26 mouse cellular contexts compared by ENCODE assay signal in the genomic region with DNA sequence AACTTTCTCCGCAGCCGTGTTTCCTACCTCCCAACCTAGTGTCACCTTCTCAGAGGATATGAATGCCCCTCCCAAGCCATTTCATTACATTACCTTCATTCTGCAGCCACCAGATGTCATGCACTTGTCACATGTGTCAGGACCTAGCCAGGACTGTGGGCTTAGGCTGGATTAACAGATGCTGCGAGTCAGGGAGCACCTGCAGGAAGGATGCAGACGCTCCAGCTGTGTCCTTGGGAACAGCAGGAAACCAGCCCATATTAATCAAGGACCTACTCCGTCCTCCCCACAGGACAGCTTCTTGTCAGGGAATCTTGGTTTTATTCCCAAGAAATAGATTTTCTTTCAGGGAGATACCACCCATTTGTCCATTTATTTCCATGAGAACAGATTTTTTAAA. TPM values are rescaled to one million over a fixed set of nuclear protein-coding genes. Genes with fewer than 3 reads are reported as not detected.
DNase-seq lines count a peak whose midpoint lies in the region; ATAC-seq and TF ChIP-seq lines count a peak whose summit lies in the region.
"Had no signal": no experiment of that assay in that cellular context is flagged by ENCODE, and none has a peak within 500 bp of the region (broad histone marks: within the 10 kb centered on the region; RNA-seq: fewer than 3 reads in every experiment).

No protein-coding gene starts in this region.

- H3K36me3 ChIP-seq in hindbrain, embryonic 11.5 days (ENCODE audit: control insufficient read depth, insufficient read depth, low read length), result no peaks in the 10 kb centered on the region
- H3K36me3 ChIP-seq in hindbrain, embryonic 14.5 days (replicated peaks; ENCODE audit: control insufficient read depth, insufficient read depth), result peaks cover 33% of the 10 kb centered on the region
- H3K36me3 ChIP-seq in neural tube, embryonic 12.5 days, result peaks cover 37% of the 10 kb centered on the region
- H3K36me3 ChIP-seq in neural tube, embryonic 15.5 days, result peaks cover 39% of the 10 kb centered on the region
- no peaks in the 10 kb centered on the region for H3K36me3 ChIP-seq in myocyte (ENCODE audit: control insufficient read depth, insufficient read depth)

- peak; percentile 8 for DNase-seq in hindbrain, embryonic 11.5 days (ENCODE audit: low spot score)
- DNase-seq in hindbrain, embryonic 14.5 days (ENCODE audit: low spot score), result no peak
- peak; percentile 38 for DNase-seq in R1 (ENCODE audit: low read depth, low spot score)
- DNase-seq in heart, postnatal 36 days, result no peak
- DNase-seq: adrenal gland, postnatal 25 days; B cell, adult 2 months; cerebellum, postnatal 10 days; kidney, adult 11 months; layer of hippocampus, adult 9-11 months; liver, embryonic 13.5 days; lung, embryonic 14.5 days; lung, postnatal 36 days; right cerebral cortex, postnatal 14 days; thymus, postnatal 25 days had no signal

- no peaks in the 10 kb centered on the region for H3K4me1 ChIP-seq in hindbrain, embryonic 11.5 days (replicated peaks; ENCODE audit: control insufficient read depth, insufficient read depth, low read length)
- H3K4me1 ChIP-seq in hindbrain, embryonic 14.5 days (replicated peaks; ENCODE audit: control insufficient read depth, insufficient read depth, low read length), result peaks cover 3% of the 10 kb centered on the region; the same call in 1 of the 2 replicates
- peaks cover under 1% of the 10 kb centered on the region; the same call in 1 of the 2 replicates for H3K4me1 ChIP-seq in neural tube, embryonic 12.5 days
- peaks cover 22% of the 10 kb centered on the region for H3K4me1 ChIP-seq in neural tube, embryonic 15.5 days

- no peaks in the 10 kb centered on the region for H3K9me3 ChIP-seq in hindbrain, embryonic 11.5 days (ENCODE audit: control insufficient read depth, low read length)
- H3K9me3 ChIP-seq in hindbrain, embryonic 14.5 days (ENCODE audit: control insufficient read depth, low read length), result no peaks in the 10 kb centered on the region
- no peaks in the 10 kb centered on the region for H3K9me3 ChIP-seq in neural tube, embryonic 12.5 days
- no peaks in the 10 kb centered on the region for H3K9me3 ChIP-seq in neural tube, embryonic 15.5 days (replicated peaks)
- H3K9me3 ChIP-seq: embryonic facial prominence, embryonic 12.5 days; forebrain, embryonic 12.5 days; heart, embryonic 13.5 days; liver, embryonic 13.5 days; megakaryocyte, embryonic 14.5 days had no signal

- intact Hi-C loops in heart, postnatal 36 days (cut with DNase I), result no loop called here

- H3K27ac ChIP-seq in hindbrain, embryonic 11.5 days (ENCODE audit: low read depth, low read length), result no peak overlapping the region
- no peak overlapping the region for H3K27ac ChIP-seq in hindbrain, embryonic 14.5 days
- H3K27ac ChIP-seq in neural tube, embryonic 12.5 days, result no peak overlapping the region
- H3K27ac ChIP-seq in neural tube, embryonic 15.5 days (replicated peaks), result no peak overlapping the region
- H3K27ac ChIP-seq: embryonic facial prominence, embryonic 12.5 days; forebrain, embryonic 12.5 days; heart, embryonic 13.5 days; kidney, postnatal 0 days; left cerebral cortex, adult 2 months; liver, embryonic 13.5 days had no signal

- H3K4me3 ChIP-seq in hindbrain, embryonic 11.5 days (ENCODE audit: low read depth, low read length), result no peak overlapping the region
- no peak overlapping the region for H3K4me3 ChIP-seq in hindbrain, embryonic 14.5 days (replicated peaks; ENCODE audit: low read length)
- no peak overlapping the region for H3K4me3 ChIP-seq in neural tube, embryonic 12.5 days
- no peak overlapping the region for H3K4me3 ChIP-seq in neural tube, embryonic 15.5 days (replicated peaks)
- no peak overlapping the region for H3K4me3 ChIP-seq in myocyte
- H3K4me3 ChIP-seq: embryonic facial prominence, embryonic 12.5 days; erythroblast, embryonic 14.5 days; forebrain, embryonic 12.5 days; heart, embryonic 13.5 days; left cerebral cortex, adult 2 months; liver, embryonic 13.5 days; megakaryocyte, embryonic 14.5 days had no signal

- no peak overlapping the region for H3K9ac ChIP-seq in hindbrain, embryonic 11.5 days (ENCODE audit: low read depth, low read length)
- no peak overlapping the region for H3K9ac ChIP-seq in hindbrain, embryonic 14.5 days
- H3K9ac ChIP-seq in neural tube, embryonic 12.5 days, result 0 out of 2 replicates have a peak overlapping the region, but pooled peaks have one; percentile 9
- no peak overlapping the region for H3K9ac ChIP-seq in neural tube, embryonic 15.5 days (replicated peaks)
- H3K9ac ChIP-seq: embryonic facial prominence, embryonic 12.5 days; forebrain, embryonic 12.5 days; heart, embryonic 13.5 days; liver, embryonic 13.5 days; lung, embryonic 14.5 days had no signal

- no peaks in the 10 kb centered on the region for H3K27me3 ChIP-seq in hindbrain, embryonic 11.5 days (ENCODE audit: control insufficient read depth, insufficient read depth, low read length)
- H3K27me3 ChIP-seq in hindbrain, embryonic 14.5 days (ENCODE audit: control insufficient read depth, insufficient read depth, low read length), result no peaks in the 10 kb centered on the region
- no peaks in the 10 kb centered on the region for H3K27me3 ChIP-seq in neural tube, embryonic 12.5 days (replicated peaks)
- H3K27me3 ChIP-seq in neural tube, embryonic 15.5 days (replicated peaks), result no peaks in the 10 kb centered on the region
- no peaks in the 10 kb centered on the region for H3K27me3 ChIP-seq in myocyte (ENCODE audit: control insufficient read depth, insufficient read depth, insufficient read length)
- H3K27me3 ChIP-seq: CH12.LX; embryonic facial prominence, embryonic 12.5 days; forebrain, embryonic 12.5 days; heart, embryonic 13.5 days; liver, embryonic 13.5 days; megakaryocyte, embryonic 14.5 days had no signal

- 52% methylated on average over 5 of the region's 5 CpGs for WGBS in hindbrain, embryonic 11.5 days
- WGBS in hindbrain, embryonic 14.5 days, result 56% methylated on average over 5 of the region's 5 CpGs
- 54% methylated on average over 5 of the region's 5 CpGs for WGBS in neural tube, embryonic 12.5 days
- 59% methylated on average over 5 of the region's 5 CpGs for WGBS in neural tube, embryonic 15.5 days

- ATAC-seq in hindbrain, embryonic 11.5 days (ENCODE audit: low FRiP score), result no peak
- ATAC-seq in hindbrain, embryonic 14.5 days (ENCODE audit: low FRiP score), result no peak
- ATAC-seq in neural tube, embryonic 12.5 days (ENCODE audit: low FRiP score, low read depth), result no peak
- ATAC-seq in neural tube, embryonic 15.5 days (ENCODE audit: low FRiP score), result no peak
- ATAC-seq: midbrain, embryonic 16.5 days had no signal

- no peak overlapping the region for H3ac ChIP-seq in myocyte (ENCODE audit: control insufficient read depth, insufficient read length)

- H3K4me2 ChIP-seq in hindbrain, embryonic 11.5 days (replicated peaks; ENCODE audit: low read depth, low read length), result no peak overlapping the region
- no peak overlapping the region for H3K4me2 ChIP-seq in hindbrain, embryonic 14.5 days (replicated peaks)
- H3K4me2 ChIP-seq in neural tube, embryonic 12.5 days (replicated peaks), result no peak overlapping the region
- H3K4me2 ChIP-seq in neural tube, embryonic 15.5 days, result no peak overlapping the region
- H3K4me2 ChIP-seq in myocyte (ENCODE audit: low read depth), result no peak overlapping the region
- H3K4me2 ChIP-seq: embryonic facial prominence, embryonic 12.5 days; forebrain, embryonic 12.5 days; heart, embryonic 13.5 days; liver, embryonic 13.5 days; lung, embryonic 14.5 days had no signal

- no peak for TF ChIP-seq POLR2A in myocyte (IDR thresholded peaks at IDR 0.05; ENCODE audit: insufficient read length, low read depth)

- no peaks in the 10 kb centered on the region for H3K79me2 ChIP-seq in myocyte (ENCODE audit: control insufficient read depth, insufficient read depth)

TF ChIP-seq in myocyte, 11 proteins besides CTCF, POLR2A, EP300 and RAD21:
- TF ChIP-seq CEBPB (IDR thresholded peaks at IDR 0.05; ENCODE audit: insufficient read depth, poor library complexity, severe bottlenecking), result no peak
- TF ChIP-seq POLR2AphosphoS2 (IDR thresholded peaks at IDR 0.05; ENCODE audit: insufficient read length, low read depth), result peak; percentile 30

RNA-seq across cellular contexts. Expression of gene Rfx5, which starts 6.4 kb away (rescaled TPM):
- polyA plus RNA-seq in hindbrain, embryonic 11.5 days (2014; fragmentation: Nextera tagmentation; extraction: Ambion mirVana), result 6.0 and 8.9 TPM in 2 replicates
- polyA plus RNA-seq in hindbrain, embryonic 14.5 days (2014; fragmentation: Nextera tagmentation; extraction: Ambion mirVana), result 7.4 and 8.9 TPM in 2 replicates
- 8.4 and 9.8 TPM in 2 replicates for polyA plus RNA-seq in neural tube, embryonic 12.5 days (2016; fragmentation: Nextera tagmentation; extraction: Ambion mirVana)
- polyA plus RNA-seq in neural tube, embryonic 15.5 days (2015; fragmentation: Nextera tagmentation; extraction: Ambion mirVana), result 7.1 and 8.0 TPM in 2 replicates
- 3.5 TPM for polyA plus RNA-seq in myocyte (2012; fragmentation: generic; extraction: Trizol)
- 1 to 10 TPM; 4.4 to 6.5 TPM for total RNA-seq in heart, postnatal 36 days (2021)
- polyA plus RNA-seq: erythroblast, embryonic 14.5 days had no signal

RNA-seq across cellular contexts. Expression of gene Pi4kb, which starts 14.2 kb away (rescaled TPM):
- polyA plus RNA-seq in hindbrain, embryonic 11.5 days (2014; fragmentation: Nextera tagmentation; extraction: Ambion mirVana), result 22.1 and 24.4 TPM in 2 replicates
- polyA plus RNA-seq in hindbrain, embryonic 14.5 days (2014; fragmentation: Nextera tagmentation; extraction: Ambion mirVana), result 25.0 and 28.4 TPM in 2 replicates
- 20.1 and 23.0 TPM in 2 replicates for polyA plus RNA-seq in neural tube, embryonic 12.5 days (2016; fragmentation: Nextera tagmentation; extraction: Ambion mirVana)
- polyA plus RNA-seq in neural tube, embryonic 15.5 days (2015; fragmentation: Nextera tagmentation; extraction: Ambion mirVana), result 22.5 and 23.8 TPM in 2 replicates
- polyA plus RNA-seq in myocyte (2012; fragmentation: generic; extraction: Trizol), result 44.9 TPM
- 10 to 100 TPM; 24.6 to 30.3 TPM for total RNA-seq in heart, postnatal 36 days (2021)

RNA-seq across cellular contexts. Expression of gene Selenbp1, which starts 27.5 kb away (rescaled TPM):
- polyA plus RNA-seq in hindbrain, embryonic 11.5 days (2014; fragmentation: Nextera tagmentation; extraction: Ambion mirVana), result 6.9 and 7.4 TPM in 2 replicates
- 9.9 and 12.9 TPM in 2 replicates for polyA plus RNA-seq in hindbrain, embryonic 14.5 days (2014; fragmentation: Nextera tagmentation; extraction: Ambion mirVana)
- 9.6 and 9.7 TPM in 2 replicates for polyA plus RNA-seq in neural tube, embryonic 12.5 days (2016; fragmentation: Nextera tagmentation; extraction: Ambion mirVana)
- 15.3 and 28.7 TPM in 2 replicates for polyA plus RNA-seq in neural tube, embryonic 15.5 days (2015; fragmentation: Nextera tagmentation; extraction: Ambion mirVana)
- polyA plus RNA-seq in myocyte (2012; fragmentation: generic; extraction: Trizol), result 0.44 TPM
- total RNA-seq in heart, postnatal 36 days (2021), result 100 to 1,000 TPM; 110 to 122 TPM

RNA-seq across cellular contexts. Expression of gene Zfp687, which starts 54.9 kb away (rescaled TPM):
- 21.2 and 29.6 TPM in 2 replicates for polyA plus RNA-seq in hindbrain, embryonic 11.5 days (2014; fragmentation: Nextera tagmentation; extraction: Ambion mirVana)
- 19.6 and 21.2 TPM in 2 replicates for polyA plus RNA-seq in hindbrain, embryonic 14.5 days (2014; fragmentation: Nextera tagmentation; extraction: Ambion mirVana)
- 33.2 and 34.9 TPM in 2 replicates for polyA plus RNA-seq in neural tube, embryonic 12.5 days (2016; fragmentation: Nextera tagmentation; extraction: Ambion mirVana)
- polyA plus RNA-seq in neural tube, embryonic 15.5 days (2015; fragmentation: Nextera tagmentation; extraction: Ambion mirVana), result 16.6 and 17.7 TPM in 2 replicates
- polyA plus RNA-seq in myocyte (2012; fragmentation: generic; extraction: Trizol), result 11.5 TPM
- 10 to 100 TPM; 11.4 to 15.8 TPM for total RNA-seq in heart, postnatal 36 days (2021)

Comparison
In these comparisons a context has a peak if more than half of its experiments do, and no peak if none do; other contexts are left out.
1. DNase-seq: peak in hindbrain, embryonic 11.5 days (single experiment) and R1 (single experiment); none in hindbrain, embryonic 14.5 days (single experiment) and heart, postnatal 36 days (0 of 2).